Mouse (Mus musculus) heart, postnatal 14 days (tissue): ENCODE measurements around the gene Sox5. TPM values are rescaled to one million over a fixed set of nuclear protein-coding genes. Genes with fewer than 3 reads are reported as not detected.

ENCODE experiments used
- DNase-seq, 2 experiments: peaks; one replicate each; pipeline ENCODE4 v3.0.0; 2021 to 2022
- intact Hi-C: fragments of 180-260 bp; cut with DNase I; formaldehyde crosslinking; loops from one replicate; pipeline ENCODE4 v1.15.1; 2025
- total RNA-seq, 2 experiments: library from RNA; stranded (reverse); gene quantifications; 2 replicates each; pipeline ENCODE4 v1.2.3; 2021

The Sox5 gene
- total RNA-seq, 2 experiments from 2014 or later = 3.9 to 4.7 TPM

- DNase-seq = no peak
- intact Hi-C loops = no loop called here
Measured at GRCm38 (mm10) chr6:144673906-144674305, 107.9 kb downstream of the Sox5 start.

DNA sequence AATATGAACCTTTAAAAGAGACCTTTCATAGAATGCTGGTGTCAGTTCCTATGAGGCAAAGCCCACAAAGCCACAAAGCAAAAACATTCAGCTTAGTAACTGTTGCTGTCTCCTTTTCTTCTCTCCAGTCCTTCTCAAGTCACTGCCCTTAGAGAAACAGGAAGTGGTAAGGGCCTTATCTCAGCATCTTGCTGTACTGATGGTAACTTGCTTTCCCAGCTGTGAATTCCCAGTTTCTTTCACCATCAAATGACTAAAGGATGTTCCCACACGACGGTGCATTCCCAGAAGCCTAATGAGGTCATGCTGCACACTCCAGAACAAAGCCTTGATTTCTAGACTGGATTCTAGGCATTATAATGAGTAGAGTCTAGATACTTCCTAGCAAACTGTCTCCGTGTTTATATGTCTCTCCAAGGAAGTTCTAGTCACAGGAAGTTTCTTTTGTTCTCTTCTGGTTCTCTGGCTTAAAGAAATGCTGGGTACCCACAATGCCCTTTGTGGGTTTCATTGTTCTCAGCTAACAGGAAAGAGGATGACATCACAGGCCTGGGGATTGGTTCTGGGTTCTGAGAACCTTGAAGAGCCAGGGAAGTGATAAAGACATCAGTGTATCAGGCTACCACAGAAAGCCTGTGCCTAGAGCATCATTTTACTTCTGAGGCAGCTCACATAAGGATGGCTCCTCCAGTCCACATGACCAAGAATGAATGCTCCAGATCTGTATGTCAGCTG lies 111.2 kb downstream of the Sox5 start:
- intact Hi-C loops = no loop called here
- no peak for DNase-seq

GRCm38 (mm10) chr6:144666617-144667016 lies 115.2 kb downstream of the Sox5 start:
- DNase-seq = no peak
- intact Hi-C loops = no loop called here

- intact Hi-C loops = no loop called here
- no peak for DNase-seq
Measured at GRCm38 (mm10) chr6:144664765-144665164, 117.0 kb downstream of the Sox5 start.

GRCm38 (mm10) chr6:144663516-144664074 lies 118.2 kb downstream of the Sox5 start:
- no peak for DNase-seq
- intact Hi-C loops = no loop called here

- no peak for DNase-seq
Measured at GRCm38 (mm10) chr6:144659115-144660108, 122.4 kb downstream of the Sox5 start.

GRCm38 (mm10) chr6:144652876-144653275 lies 128.9 kb downstream of the Sox5 start:
- no peak for DNase-seq

More at GRCm38 (mm10) chr6:144659115-144660108, 122.4 kb downstream of the Sox5 start:
- intact Hi-C loops = no loop called here

GRCm38 (mm10) chr6:144648896-144649295 lies 132.9 kb downstream of the Sox5 start:
- intact Hi-C loops = loop anchor here (10.0 kb wide), 1 partner anchor 166 kb away; no protein-coding TSS in a partner anchor
- no peak for DNase-seq

More at GRCm38 (mm10) chr6:144652876-144653275, 128.9 kb downstream of the Sox5 start:
- intact Hi-C loops = no loop called here

DNA sequence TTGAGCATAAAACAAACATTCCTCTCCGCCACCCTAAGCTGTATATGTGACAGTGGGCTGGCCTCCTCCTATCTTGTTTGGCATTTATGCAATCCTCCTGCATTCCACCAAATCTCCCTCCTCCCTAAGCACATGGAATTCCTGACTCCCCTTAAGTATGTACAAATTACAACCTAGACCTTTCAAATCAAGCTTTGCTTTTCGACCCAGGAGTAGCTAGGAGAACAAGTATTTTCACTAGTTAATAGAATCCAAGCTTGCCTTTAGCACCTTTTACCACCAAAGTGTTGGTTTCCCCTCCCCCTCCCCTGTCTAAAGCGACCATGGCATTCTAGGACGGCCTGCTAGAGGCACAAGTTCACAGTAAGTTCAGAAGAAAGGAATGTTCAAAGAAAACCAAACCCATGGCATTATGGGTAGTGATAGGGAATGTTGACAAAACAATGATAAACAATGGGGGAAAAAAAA lies 133.6 kb downstream of the Sox5 start:
- intact Hi-C loops = loop anchor here (10.0 kb wide), 1 partner anchor 167 kb away; no protein-coding TSS in a partner anchor
- DNase-seq = no peak

DNA sequence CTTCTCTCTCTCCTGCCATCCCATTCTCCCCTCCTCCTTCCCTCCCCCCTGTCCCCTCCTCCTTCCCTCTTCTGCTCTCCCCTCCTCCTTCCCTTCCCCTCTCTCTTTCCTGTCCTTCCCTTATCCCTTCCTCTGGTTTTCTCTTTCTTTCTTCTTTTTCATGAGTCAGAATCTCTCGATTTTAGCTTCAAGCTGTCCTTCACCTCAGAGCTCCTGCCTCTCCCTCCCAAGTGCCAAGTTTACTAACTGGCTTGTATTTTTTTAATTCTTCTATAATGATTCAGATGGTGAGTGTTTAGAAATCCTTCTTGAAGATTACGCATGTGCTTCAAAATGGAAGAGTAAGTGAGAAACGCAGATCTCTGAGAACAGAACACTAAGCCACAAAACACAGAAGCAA lies 135.4 kb downstream of the Sox5 start:
- DNase-seq = no peak
- intact Hi-C loops = loop anchor here (10.0 kb wide), 1 partner anchor 168 kb away; no protein-coding TSS in a partner anchor

DNA sequence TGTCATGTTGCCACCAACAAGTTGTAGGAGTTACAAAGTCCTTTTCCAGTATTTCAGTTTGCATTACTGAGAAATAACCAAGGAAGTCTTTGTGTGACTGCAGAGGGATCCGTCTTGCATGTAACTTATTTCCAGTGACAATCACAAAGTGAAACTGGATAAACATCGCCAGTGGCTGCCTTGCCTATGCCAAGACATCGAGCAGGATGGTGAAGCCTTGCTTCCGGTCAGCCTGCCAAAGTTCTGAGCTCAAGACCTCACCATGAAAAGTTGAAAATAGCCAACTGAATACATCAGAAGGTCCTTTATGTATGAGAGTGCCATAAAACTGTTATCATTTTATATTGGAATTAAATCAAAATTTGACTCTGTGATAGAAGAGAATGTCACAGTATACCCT lies 136.0 kb downstream of the Sox5 start:
- intact Hi-C loops = loop anchor here (10.0 kb wide), 1 partner anchor 169 kb away; no protein-coding TSS in a partner anchor
- no peak for DNase-seq

GRCm38 (mm10) chr6:144644711-144645110 lies 137.1 kb downstream of the Sox5 start:
- peak; percentile 45 to 58 for DNase-seq
- intact Hi-C loops = loop anchor here (5.0 to 10.0 kb wide), 2 partner anchors 138 to 170 kb away; partner anchors contain the start of gene Sox5

DNA sequence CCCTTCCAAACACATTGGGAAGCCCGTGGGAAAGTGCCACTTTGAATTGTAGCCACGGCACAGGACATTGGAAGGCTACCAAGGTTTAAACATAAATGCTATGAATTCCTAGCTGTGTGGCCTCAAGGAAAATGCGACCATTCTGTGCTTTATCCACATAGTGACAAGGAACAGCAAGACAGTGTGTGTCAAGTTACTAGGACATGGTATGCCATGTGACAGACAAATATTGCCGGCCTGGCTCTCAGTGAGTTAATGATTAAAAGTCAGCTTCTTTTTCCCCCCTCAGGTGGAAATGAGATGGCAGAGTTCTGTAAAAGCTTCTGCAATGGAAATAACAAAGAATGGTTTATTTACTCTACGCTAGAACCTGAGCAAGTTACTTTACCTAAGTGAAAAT lies 138.2 kb downstream of the Sox5 start:
- DNase-seq = no peak
- intact Hi-C loops = loop anchor here (5.0 to 10.0 kb wide), 2 partner anchors 139 to 171 kb away; partner anchors contain the start of gene Sox5

GRCm38 (mm10) chr6:144641888-144642287 lies 139.9 kb downstream of the Sox5 start:
- intact Hi-C loops = loop anchor here (5.0 to 10.0 kb wide), 2 partner anchors 140 to 173 kb away; partner anchors contain the start of gene Sox5
- no peak for DNase-seq

- no peak for DNase-seq
- intact Hi-C loops = loop anchor here (5.0 to 10.0 kb wide), 2 partner anchors 142 to 174 kb away; partner anchors contain the start of gene Sox5
Measured at GRCm38 (mm10) chr6:144640591-144640990, 141.2 kb downstream of the Sox5 start.

- DNase-seq = no peak
- intact Hi-C loops = no loop called here
Measured at GRCm38 (mm10) chr6:144638547-144638946, 143.2 kb downstream of the Sox5 start.

DNA sequence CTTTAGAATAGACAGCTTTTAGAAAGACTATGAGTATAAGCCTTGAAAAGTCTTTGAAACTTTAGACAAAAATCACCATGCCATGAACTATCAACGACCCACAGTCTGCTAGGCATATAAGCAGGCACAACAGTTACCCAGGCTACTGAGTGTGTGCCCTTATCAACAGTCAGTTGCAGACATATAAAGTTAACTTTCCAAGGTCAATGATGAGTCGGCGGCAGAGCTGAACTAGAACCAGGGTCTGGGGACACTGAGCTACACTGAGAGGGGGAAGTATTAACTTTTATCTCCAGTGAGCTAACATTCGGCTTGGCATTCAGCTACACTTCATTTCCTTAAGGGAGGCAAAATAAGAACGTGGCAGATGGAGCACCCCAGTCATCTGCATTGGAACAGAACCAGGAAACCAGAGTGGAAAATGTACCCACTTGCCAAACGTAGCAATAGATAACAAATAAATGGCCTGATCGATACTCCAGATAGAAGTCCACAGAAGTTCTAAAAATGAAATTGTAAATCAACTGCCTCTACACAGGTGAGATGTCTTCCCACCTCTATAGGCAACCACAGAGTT lies 154.2 kb downstream of the Sox5 start:
- intact Hi-C loops = no loop called here
- no peak for DNase-seq

- intact Hi-C loops = no loop called here
- DNase-seq = no peak
Measured at GRCm38 (mm10) chr6:144621089-144621769, 160.5 kb downstream of the Sox5 start.

- intact Hi-C loops = no loop called here
- no peak for DNase-seq
Measured at GRCm38 (mm10) chr6:144611383-144611791, 170.4 kb downstream of the Sox5 start.
